Mouse (Mus musculus): ENCODE results near the gene Mgat3. TPM values are rescaled to one million over a fixed set of nuclear protein-coding genes. Genes with fewer than 3 reads are reported as not detected.

Mgat3 gene
- total RNA-seq, 2 experiments from 2014 or later, result not detected

GRCm38 (mm10) chr15:80147090-80147489 is 26.4 kb upstream of the Mgat3 start:
- ATAC-seq (replicated peaks; ENCODE audit: low FRiP score, low TSS enrichment, poor library complexity, severe bottlenecking), result peak; percentile 63; the same call in 1 of the 2 replicates

GRCm38 (mm10) chr15:80147511-80147910 is 26.0 kb upstream of the Mgat3 start:
- ATAC-seq (replicated peaks; ENCODE audit: low FRiP score, low TSS enrichment, poor library complexity, severe bottlenecking), result no peak

- no peak for ATAC-seq (replicated peaks; ENCODE audit: low FRiP score, low TSS enrichment, poor library complexity, severe bottlenecking)
These were observed 25.0 kb upstream of the Mgat3 start for GRCm38 (mm10) chr15:80148565-80148964.

GRCm38 (mm10) chr15:80149517-80149916 is 24.0 kb upstream of the Mgat3 start:
- no peak for ATAC-seq (replicated peaks; ENCODE audit: low FRiP score, low TSS enrichment, poor library complexity, severe bottlenecking)

- no peak for ATAC-seq (replicated peaks; ENCODE audit: low FRiP score, low TSS enrichment, poor library complexity, severe bottlenecking)
These were observed 20.9 kb upstream of the Mgat3 start for GRCm38 (mm10) chr15:80152663-80153062.

- ATAC-seq (replicated peaks; ENCODE audit: low FRiP score, low TSS enrichment, poor library complexity, severe bottlenecking), result no peak
These were observed 19.8 kb upstream of the Mgat3 start for GRCm38 (mm10) chr15:80153757-80154156.

- ATAC-seq (replicated peaks; ENCODE audit: low FRiP score, low TSS enrichment, poor library complexity, severe bottlenecking), result no peak
These were observed 17.8 kb upstream of the Mgat3 start for GRCm38 (mm10) chr15:80155707-80156106.

GRCm38 (mm10) chr15:80157197-80157943 is 16.2 kb upstream of the Mgat3 start:
- no peak for ATAC-seq (replicated peaks; ENCODE audit: low FRiP score, low TSS enrichment, poor library complexity, severe bottlenecking)

- ATAC-seq (replicated peaks; ENCODE audit: low FRiP score, low TSS enrichment, poor library complexity, severe bottlenecking), result no peak
These were observed 15.4 kb upstream of the Mgat3 start for GRCm38 (mm10) chr15:80158001-80158706.

- no peak for ATAC-seq (replicated peaks; ENCODE audit: low FRiP score, low TSS enrichment, poor library complexity, severe bottlenecking)
These were observed 14.8 kb upstream of the Mgat3 start for GRCm38 (mm10) chr15:80158707-80159090.

- no peak for ATAC-seq (replicated peaks; ENCODE audit: low FRiP score, low TSS enrichment, poor library complexity, severe bottlenecking)
These were observed 14.1 kb upstream of the Mgat3 start for GRCm38 (mm10) chr15:80159286-80159901.

- ATAC-seq (replicated peaks; ENCODE audit: low FRiP score, low TSS enrichment, poor library complexity, severe bottlenecking), result no peak
These were observed 13.3 kb upstream of the Mgat3 start for GRCm38 (mm10) chr15:80160223-80160622.

- ATAC-seq (replicated peaks; ENCODE audit: low FRiP score, low TSS enrichment, poor library complexity, severe bottlenecking), result no peak
These were observed 12.8 kb upstream of the Mgat3 start for GRCm38 (mm10) chr15:80160726-80161125.

- no peak for ATAC-seq (replicated peaks; ENCODE audit: low FRiP score, low TSS enrichment, poor library complexity, severe bottlenecking)
These were observed 12.3 kb upstream of the Mgat3 start for GRCm38 (mm10) chr15:80161199-80161598.

- no peak for ATAC-seq (replicated peaks; ENCODE audit: low FRiP score, low TSS enrichment, poor library complexity, severe bottlenecking)
These were observed 11.0 kb upstream of the Mgat3 start for GRCm38 (mm10) chr15:80162401-80162964.

GRCm38 (mm10) chr15:80163274-80163673 is 10.2 kb upstream of the Mgat3 start:
- ATAC-seq (replicated peaks; ENCODE audit: low FRiP score, low TSS enrichment, poor library complexity, severe bottlenecking), result no peak

GRCm38 (mm10) chr15:80163716-80164115 is 9.8 kb upstream of the Mgat3 start:
- ATAC-seq (replicated peaks; ENCODE audit: low FRiP score, low TSS enrichment, poor library complexity, severe bottlenecking), result no peak

GRCm38 (mm10) chr15:80165396-80165795 is 8.1 kb upstream of the Mgat3 start:
- ATAC-seq (replicated peaks; ENCODE audit: low FRiP score, low TSS enrichment, poor library complexity, severe bottlenecking), result no peak

- no peak for ATAC-seq (replicated peaks; ENCODE audit: low FRiP score, low TSS enrichment, poor library complexity, severe bottlenecking)
These were observed 4.0 kb upstream of the Mgat3 start for GRCm38 (mm10) chr15:80169484-80169883.

GRCm38 (mm10) chr15:80170357-80170756 is 3.2 kb upstream of the Mgat3 start:
- no peak for ATAC-seq (replicated peaks; ENCODE audit: low FRiP score, low TSS enrichment, poor library complexity, severe bottlenecking)

Data from megakaryocyte-erythroid progenitor cell, adult 5-6 weeks (primary cell).